Mouse (Mus musculus) forelimb bud, embryonic 11.5 days (tissue): Measurements from ENCODE around the gene Mecom.

Experiments used
- DNase-seq: peaks from one replicate; pipeline ENCODE4 v3.0.0-alpha.2; 2012; ENCODE audit warnings: low read depth, low spot score

The Mecom gene

DNA sequence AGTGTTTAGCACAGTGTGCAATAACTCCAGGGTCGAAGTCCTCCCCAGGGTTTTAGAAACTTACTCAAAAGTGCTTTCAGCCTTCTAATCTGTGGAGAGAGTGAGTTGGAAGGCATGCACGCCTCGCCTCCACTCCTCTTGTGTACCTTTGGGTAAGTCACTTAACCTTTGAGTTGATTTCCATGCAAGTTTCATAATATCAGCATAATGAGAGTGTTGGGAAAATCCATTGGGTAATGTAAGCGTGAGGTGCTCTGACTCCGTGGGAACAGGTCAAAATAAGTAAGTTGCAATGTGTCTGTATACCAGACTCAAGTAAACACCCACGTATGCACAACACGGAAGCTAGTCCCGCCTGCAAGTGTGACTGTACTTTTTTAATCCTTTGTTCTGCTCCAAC lies 528.4 kb downstream of the Mecom start:
- no peak for DNase-seq

DNA sequence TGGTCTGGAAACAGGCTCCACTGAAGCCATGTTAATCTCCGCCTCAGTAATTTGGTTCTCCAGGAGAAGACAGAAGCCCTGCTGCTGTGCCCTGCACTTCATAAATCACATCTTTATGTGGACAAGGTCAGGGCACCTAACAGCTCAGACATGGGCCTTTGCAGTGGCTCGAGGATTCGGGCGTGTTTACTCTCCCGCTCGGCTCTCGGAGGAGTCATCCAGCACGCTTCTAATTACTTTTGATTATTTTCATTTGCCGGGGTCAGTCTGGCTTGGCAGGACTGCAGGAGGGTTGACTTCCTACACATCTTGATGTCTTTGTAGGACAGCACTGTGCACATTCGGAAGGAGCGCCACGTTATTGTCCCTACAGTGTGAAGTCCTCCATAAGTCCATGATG lies 529.6 kb downstream of the Mecom start:
- DNase-seq: peak; percentile 88

DNA sequence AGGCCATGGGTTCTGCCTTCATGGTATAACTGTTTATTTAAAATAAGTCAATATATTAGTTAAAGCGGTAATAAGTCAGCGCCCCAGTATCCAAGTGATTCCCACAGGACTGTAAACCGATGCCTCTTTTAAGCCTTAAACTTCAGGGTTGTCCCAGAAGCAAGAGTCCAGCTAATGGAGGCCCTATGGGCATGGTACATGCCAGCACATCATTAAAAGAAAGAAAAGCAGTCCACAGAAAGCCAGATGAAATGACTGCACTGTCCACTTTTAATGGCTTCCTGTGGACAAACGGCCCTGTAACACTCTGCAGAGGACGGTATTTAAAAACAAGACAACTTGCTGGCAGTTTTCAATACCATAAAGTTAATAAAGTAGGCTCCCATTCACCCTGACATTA lies 531.0 kb downstream of the Mecom start:
- DNase-seq: peak; percentile 78

DNA sequence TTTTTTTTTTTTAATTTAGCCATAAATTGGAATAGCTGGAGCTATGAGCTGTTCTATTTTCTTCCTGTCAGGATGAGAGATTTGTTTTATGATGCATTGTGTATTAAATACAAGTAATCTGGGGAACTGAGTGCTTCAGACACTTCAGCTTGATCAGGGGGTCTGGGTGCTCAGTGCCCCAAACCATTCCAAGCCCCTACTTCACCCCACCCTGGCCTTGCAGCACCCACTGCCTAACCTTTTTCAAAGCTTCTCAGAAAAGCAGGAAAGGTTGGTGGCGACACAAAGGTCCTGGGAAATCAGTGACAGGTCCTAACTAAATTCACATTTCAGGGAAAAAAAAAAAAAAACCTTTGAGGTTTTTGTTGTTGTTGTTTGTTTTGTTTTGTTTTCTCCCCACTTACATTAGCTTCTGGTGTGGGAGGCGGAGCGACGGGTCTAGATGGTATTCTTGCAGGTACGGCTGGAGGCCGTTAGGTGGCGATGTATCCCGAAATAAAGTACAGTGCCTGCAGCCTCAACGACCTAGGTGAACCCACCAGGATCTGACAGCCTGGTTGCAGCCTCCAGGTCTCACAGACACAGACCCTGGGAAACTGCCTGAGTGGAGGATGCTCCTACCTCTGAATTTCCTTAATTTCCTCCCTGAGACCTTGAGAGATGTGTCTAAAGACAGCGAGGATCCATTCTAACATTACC lies 532.7 kb downstream of the Mecom start:
- DNase-seq: peak; percentile 83

DNA sequence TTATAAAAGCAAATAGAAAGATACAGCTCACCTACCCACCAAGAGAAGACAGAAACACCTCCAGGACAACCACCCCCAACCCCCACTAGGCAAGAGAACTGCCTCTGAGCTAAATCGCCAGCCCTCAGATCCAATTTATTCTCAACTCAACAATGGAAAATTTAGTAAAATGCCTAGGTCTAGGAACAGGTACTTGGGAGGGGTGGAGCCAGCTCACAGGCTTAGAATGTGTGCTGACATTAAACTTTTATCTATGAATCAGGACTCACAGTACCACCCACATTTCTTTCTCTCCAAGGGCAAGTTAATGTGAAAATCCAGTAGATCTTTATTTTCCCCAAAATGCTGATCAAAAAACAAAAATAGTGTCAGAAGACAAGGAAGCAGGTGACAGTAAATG lies 533.5 kb downstream of the Mecom start:
- DNase-seq: no peak

DNA sequence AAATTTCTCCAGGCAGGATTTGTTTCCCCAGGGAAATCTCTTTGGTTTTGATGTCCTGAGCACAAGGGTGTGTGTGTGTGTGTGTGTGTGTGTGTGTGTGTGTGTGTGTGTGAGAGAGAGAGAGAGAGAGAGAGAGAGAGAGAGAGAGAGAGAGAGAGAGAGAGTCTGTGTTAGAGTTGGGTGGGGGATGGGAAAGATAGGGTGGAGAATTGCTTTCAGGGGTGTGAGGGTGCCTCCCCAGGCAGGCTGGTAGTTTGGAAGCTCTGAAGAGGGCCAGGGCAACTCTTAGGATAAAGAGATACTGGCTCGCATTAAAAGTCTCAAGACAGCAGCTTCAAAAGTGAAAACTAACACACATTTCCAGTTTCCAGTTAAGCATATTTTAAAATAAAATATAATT lies 534.4 kb downstream of the Mecom start:
- DNase-seq: no peak

DNA sequence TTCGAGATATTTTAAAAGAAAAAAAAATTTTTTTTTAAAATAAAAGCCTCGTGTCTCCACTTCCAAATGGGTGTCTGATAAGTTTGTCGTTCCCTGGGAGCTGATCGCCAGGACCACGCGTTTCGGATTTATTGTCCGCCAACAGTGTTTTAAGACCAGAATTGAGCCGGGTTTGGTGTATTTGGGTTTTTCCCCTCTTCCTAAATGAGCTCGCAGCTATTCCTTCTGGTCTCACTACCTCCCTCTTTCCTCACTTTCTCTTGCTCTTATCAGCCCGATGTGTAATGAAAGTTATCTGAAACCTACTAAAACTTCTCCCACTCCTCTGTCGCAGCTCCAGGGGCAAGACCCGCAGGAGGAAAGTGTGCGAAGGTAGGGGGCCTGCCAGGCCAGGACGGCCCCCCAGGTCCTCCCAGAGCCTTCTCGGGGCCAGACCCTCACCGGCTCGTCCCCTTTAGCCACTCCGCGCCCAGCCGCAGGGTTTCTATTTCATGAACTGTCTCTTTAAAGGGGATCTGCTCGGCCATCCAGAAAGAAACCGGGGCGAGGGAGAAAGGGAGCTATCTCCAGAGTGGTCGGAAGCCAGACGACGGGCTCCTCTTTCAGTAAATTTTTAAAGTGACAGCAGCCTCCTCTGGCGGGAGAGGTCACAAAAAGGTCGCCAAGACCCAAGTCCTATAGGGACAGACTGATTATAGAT lies 535.0 kb downstream of the Mecom start:
- peak; percentile 68 for DNase-seq

DNA sequence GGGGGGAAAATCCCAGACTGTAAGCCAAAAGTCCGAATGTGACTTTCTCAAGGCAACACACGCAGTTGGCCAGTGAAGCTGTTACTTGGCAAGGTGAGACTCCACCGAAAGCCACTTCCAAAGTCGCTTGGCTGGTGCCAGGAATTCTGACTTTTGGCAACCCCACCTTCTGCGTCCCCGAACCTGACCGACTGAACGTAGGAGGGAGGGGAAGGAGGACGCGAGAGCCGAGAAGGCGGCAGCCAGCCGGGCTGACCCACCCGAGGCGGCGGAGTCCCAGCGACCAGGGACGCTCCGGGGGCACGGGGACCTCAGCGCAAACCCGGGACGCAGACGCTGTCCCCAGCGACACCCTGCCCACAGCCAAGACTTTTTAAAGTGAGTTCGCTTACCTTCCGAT lies 535.7 kb downstream of the Mecom start:
- DNase-seq: no peak

DNA sequence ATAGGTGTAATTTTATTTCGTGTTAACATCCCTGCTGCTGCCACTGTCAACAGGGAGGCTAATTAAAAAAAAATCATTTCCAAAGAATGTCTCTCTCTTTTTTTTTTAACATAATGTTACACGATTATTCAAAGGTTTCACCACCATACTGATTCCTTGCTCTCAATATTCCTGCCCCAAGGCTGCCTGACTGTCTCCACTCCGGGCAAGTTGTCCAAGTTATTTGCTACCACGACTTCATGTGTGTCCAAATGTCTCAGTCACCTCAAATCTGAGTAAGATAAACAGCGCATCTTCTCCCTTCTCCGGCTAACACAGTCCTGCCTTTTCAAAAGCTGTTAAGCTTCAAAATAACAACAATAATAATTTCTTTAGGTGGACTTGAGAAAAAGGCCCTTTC lies 536.1 kb downstream of the Mecom start:
- no peak for DNase-seq

DNA sequence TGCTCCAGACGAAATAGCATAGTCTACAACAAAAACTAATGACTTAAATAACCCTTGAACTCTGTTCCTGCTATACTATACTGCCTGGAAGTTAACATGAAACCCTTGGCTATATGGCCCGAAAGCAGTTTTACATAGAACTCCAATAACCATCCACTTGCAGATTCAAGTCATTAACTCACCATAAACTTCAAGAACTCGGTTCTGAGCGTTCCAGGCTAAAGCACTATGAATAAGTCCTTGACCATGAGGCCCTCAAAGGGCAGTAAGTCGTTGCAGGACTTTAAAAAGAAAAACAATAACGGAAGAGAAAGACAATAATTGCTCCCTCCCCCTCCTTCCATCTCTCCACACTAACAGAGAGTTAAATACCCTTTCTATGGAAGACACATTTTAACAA lies 536.9 kb downstream of the Mecom start:
- peak; percentile 49 for DNase-seq

DNA sequence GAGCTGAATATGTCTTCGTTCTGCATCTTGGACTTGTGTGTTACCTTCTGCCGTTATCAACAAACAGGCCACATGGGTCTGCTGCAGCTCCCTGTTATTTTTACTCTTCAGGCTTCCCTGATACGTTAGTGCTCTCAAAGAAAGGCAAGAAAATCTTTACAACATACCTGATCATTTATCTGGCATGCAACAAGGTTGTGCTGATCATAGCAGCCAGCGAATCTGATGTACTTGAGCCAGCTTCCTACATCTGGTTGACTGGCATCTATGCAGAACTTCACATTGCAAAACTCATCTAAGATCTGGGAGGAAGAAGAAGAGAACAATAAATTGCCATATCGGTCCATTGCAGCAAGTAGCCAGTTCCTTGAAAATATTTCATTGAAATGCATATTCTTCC lies 538.2 kb downstream of the Mecom start:
- DNase-seq: no peak

DNA sequence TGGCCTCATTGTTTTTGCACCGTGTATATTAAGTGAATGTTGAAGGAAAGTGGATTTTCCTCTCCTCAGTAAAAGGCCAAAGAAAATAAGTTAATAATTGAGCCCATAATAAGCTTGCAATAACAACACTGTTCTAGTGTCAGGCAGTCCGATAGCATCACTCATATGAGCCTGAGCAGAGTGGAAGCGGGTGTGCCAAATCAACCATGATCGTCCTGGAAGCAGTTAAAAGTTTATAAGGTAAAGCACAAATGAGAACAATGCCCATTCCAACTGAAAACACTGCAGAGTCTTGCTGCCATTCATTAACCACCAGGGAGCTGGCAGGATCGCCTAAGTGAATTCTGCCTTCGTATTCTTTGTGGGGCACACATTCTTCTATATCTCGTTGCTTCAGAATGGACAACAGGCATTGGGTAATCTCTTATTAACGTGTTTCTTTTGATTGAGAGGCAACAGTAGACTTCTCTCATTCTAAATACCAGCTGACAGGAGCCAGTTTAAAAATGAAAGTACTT lies 542.9 kb downstream of the Mecom start:
- DNase-seq: no peak

DNA sequence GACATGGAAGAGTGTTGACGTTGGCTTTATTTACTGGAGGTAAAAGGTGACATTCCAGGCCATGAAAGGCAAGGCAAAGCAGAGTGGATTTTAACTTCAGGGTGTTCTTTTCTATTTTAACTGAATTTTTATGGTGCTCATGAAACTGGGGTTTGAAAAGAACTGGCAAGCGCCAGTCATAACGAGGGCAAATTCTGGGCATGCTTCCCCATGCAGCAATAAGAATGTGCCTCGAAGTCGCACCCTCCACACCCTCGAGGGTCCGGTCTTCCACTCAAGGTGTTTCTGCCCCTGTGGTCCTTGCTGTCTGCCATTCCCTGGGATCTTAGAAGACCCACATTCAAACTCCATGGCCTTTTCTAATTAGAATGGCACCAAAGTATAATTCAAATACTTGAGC lies 547.5 kb downstream of the Mecom start:
- no peak for DNase-seq

DNA sequence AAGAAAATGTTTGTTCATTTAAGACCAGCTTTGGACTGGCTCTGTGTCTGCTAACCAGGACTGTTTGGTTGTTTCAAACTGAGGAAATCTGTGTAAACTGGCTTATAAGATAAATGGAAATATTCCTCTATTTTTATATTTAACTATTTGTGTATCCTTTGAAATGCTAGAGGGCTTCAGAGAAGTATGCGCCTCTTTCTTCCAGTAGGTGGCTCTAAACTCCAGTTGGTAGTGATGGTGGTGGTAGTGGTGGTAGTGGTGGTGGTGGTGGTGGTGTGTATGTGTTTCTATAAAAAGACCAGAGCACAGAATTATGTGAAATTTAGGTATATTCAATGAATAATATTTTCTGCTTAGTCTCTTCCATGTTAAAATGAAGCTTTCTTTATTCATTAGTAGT lies 548.8 kb downstream of the Mecom start:
- DNase-seq: no peak

DNA sequence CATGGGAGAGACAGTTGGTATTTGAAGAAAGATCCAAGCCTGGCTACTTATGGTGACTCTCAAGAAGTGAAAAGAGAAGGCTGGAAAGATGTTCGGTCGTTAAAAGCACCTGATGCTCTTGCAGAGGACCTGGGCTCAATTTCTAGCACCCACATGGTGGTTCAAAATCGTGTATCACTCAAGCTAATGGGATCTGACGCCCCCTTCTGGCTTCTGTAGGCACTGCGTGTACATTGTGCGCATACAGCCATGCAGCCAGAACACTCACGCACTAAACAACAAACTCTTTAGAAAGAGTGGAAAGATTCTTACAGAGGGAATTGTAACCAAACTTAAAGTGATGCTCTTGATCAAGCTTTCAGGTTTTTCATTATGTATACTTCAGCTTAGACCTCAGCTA lies 550.7 kb downstream of the Mecom start:
- DNase-seq: no peak

DNA sequence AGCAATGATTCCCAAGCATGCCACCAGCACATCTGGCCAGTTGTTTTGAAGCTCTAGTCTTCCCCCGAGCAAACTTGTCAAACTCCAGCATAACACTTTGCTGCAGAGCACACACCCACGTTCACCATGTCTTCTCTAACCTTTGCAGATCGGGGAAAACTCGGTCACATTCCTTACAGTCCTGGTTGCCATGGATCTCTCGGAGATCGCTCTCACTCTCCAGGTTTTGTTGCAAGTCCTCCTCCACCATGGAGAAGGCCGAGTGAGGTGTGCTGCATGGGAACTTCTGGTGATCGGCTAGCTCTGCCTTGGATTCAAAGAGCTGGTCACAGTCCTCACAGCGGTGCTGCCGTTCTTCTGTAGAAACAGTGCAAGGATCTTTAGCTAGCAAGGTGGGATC lies 554.5 kb downstream of the Mecom start:
- DNase-seq: no peak

DNA sequence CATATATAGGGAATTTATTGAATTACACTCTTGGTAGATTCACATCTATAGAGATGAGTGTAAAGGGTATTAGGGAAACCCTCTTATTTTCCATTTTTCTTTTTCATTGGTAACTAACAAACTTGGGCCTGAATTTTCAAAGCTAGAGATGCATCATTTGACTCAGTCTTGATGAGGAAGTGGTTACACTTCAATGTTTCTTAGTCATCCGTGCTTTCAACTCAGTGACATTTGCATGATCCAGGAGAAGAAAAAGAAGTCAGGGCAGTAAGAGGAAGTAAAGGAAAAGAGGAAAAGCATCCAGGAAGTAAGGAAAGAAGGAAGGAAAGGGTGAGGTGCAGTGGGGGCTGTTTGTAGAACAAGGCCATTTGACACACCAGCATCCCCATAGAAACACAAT lies 556.3 kb downstream of the Mecom start:
- no peak for DNase-seq

DNA sequence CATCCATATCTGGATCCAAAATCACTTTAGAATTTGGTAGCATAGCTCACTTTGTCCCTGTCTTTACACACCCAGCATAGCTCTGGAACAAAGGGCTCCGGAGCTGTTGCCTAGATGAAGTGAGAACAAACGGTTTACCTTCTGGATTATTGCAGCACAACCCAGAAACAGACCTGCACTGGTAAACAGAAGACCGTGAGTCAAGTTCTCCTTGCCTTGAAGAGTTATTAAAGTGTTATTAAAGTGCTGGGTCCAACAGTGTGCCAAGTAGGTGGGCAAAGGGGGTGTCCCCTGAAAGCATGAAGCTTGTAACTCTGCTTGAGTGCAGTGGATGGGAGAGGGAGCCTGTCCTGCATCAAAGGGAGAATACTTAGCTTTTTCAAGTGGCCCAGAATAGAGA lies 563.4 kb downstream of the Mecom start:
- DNase-seq: no peak

DNA sequence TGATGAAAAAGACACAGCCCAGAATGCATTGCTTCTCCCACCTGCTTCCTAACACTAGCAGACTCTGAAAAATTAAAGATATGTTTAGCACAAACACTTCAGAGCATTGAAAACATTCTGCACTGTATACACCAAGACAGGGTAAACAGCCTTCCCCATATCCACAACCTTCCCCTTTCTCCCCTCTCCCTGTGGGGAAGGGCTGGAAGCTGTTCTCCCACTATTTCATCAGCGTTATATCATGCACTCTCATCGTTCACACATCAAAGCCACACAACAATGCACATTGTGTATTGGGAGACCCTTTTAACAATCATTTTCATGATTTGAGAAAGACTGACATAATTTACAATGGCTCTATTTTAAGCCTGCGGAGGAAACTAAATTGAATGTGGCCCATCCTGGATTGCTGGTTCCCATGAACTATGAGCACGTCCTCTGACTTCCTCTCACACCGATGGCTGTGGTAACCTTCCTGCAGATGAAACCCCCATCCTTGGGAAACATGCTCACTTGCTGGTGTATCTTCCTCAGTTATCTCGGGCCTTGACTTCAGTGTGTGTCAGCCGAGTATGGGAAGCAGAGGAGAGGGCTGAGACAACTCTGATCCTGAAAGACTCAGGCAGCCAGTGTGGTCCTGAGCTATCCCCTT lies 566.4 kb downstream of the Mecom start:
- DNase-seq: no peak

DNA sequence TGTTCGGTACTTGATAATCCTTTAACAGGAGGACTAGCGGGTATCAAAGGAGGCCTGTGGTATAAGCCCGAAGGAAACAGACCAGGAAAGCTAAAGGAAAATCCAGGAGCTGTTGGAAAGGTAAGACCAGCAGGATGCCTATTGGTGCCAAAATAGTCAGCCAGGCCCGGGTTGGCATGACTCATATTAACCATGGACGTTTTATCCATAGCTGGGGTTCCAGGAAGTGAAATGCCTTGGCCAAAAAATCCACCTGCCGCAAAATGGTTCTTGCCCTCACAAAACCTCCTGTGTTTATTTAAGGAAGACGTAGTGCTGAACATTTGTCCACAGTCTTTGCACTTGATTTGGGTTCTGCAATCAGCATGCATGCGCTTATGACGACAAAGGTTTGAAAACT lies 567.3 kb downstream of the Mecom start:
- DNase-seq: no peak

DNA sequence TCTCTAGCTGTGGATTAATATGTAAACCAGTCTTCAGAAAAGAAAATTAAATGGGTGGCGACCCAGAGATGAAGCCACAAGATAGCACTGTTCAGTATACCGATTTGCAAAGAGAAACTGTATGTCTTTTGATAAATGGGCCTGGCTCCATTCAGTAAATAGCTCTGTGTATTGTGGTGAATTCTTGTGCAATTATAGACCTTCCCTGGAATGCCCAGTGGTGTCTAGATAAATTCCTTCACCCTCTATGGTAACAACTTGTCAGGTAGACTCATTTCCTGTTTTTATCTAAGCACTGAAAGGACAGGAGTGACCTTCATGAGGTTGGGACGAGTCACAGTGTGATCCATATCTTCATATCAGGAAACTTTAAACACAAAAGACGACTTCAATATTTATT lies 571.2 kb downstream of the Mecom start:
- no peak for DNase-seq

DNA sequence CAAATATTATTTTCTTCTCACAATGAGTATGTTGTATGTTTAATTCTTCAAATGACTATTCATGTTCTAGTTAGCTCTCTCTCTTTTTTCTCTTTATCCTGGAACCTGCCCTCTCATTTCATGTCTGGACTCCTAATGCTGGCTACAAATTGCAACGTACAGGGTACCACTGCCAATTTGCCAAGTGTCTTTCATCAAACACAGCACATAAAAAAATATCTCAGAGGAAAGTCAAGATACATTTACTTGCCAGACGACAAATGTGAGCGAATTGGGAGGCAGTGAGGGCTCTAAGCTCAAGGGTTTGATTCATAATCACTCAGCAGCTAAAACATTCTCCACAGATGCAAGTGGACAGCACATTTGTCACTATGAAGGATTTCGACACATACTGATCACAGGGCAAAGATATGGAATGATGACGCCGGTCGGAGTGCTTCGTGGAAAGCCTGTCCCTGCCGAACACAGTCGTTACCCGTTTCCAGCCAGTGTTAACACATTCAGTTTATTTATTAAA lies 579.3 kb downstream of the Mecom start:
- no peak for DNase-seq

DNA sequence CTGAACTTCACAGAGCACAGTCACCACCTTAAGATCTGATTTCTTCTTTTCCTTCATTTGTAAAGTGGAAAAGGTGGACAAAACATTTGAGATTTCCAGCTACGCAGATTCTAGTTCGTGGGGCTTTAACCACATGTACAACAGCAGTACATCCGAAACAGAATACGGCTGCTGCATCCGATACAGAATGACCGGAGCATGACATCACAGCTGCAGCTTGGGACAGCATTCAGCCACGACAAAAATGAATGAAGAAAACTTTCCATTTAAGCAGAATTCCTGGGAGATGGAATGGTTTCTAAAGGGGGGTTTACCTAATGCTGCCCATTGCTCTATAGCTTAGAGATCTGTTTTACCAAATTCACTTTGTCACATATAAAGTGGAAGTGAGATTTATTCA lies 583.9 kb downstream of the Mecom start:
- DNase-seq: no peak
